Mouse (Mus musculus) granulocyte monocyte progenitor cell, adult 5-6 weeks (primary cell): ENCODE measurements around the gene Zan. TPM values are rescaled to one million over a fixed set of nuclear protein-coding genes. Genes with fewer than 3 reads are reported as not detected.
"Not testable (repeated sequence)": the region's sequence is repeated elsewhere in the genome, so short reads cannot be mapped to it uniquely, and the experiment has no call there.

ENCODE experiments used
- ATAC-seq: replicated peaks from 2 replicates; pipeline ENCODE4 v1.8.0; 2016; ENCODE audit warnings: mild to moderate bottlenecking, moderate TSS enrichment, inconsistent platforms; ENCODE audit not compliant: poor library complexity, severe bottlenecking
- total RNA-seq, 2 experiments: library from RNA; stranded (forward) in 1 of 2; stranded (reverse) in 1 of 2; fragments of 200-712, 200-1000 nt in 1 of 2; fragments of >200 nt in 1 of 2; fragmentation: Nextera tagmentation in 1 of 2; gene quantifications; 2 replicates each; pipeline ENCODE4 v1.2.3; 2014 to 2017

The Zan gene
- total RNA-seq, 2 experiments from 2014 or later: 0.05 to 4.7 TPM

DNA sequence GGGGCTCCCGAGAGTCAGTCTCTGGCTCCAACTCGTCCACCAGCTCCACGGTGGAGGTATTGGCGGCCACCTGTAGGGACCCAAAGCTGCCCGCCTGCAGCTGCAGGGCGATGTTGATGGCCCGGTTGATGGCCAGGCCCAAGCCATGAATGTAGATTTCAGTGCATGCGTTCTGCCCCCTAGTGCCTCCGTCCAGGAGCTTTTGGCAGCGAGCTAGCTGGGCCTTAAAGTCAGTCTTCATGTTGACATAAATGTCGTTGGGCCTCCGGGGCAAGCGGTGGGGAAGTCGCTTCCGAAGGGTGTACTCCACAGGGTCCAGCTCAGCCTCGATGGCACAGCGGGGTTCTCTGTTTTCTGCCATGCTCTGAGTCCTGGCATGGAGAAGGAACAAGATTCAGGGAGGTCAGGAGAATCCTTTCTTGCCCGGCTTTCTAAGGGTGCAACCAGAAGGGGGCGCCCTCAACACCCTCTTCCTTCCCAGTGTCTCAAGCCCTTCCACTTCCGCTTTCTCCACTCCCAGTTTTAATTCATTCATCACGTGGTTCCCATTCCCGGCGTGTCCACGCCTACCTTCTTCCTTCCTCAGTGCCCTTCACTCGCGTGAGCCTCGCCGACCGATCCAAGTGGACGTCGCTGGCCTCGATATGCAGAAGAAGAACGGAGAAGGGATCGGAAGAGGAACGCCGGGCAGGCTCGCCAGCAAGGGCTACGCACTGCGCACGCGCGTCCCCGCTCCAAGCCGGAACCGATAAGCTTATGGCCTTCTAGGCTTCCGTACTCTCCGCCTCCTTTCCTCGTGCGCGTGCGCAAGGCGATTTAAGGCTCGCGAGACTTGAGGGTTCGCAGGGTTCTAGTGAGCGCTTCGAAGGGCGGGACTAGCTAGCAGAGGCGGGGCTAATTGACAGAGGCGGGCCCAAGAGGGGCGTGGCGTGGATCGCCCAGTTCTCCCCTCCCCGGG lies 25.1 kb upstream of the Zan start, which contains the start of gene Pop7:
Gene Pop7 (minus strand): TSS at position 810 of the 958 bp plus-strand sequence.
- ATAC-seq: peak; percentile 84

DNA sequence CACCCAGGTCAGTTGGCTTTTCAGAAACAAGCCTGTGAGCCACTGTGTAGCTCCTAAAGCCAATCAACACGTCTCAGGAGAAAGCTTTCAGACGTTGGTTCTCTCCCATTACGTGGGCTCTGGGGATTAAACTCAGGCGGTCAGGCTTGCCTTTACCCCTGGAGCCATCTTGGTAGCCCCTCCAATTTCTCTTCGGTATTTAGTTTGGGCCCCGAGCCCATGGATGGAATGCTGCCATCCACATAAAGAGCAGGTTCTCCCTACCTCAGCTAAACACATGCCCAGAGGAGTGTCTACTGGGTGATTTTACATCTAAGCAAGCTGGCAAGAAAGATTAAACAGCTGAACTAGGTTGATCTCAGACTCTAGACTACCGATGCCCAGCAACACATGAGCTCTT lies 23.3 kb upstream of the Zan start:
- no peak for ATAC-seq

DNA sequence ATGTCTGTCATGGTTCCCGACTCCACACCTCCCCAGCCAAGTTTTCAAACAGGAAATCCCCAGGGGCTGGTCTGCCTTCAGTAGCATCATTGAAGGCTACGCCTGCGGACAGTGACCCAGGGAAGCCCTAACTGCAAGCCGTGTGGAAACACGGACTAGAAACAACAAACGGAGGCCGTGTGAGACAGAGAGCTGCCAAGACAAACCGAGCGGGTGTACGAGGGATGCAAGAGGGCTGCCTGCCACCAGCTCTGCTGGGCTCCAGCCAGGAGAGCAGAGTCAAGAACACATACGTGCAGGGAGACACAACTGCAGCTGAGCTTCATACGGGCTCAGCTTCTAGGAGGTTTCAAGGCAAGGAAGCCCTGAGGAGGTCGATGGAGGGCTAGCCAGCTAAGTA lies 17.0 kb upstream of the Zan start:
- ATAC-seq: no peak

DNA sequence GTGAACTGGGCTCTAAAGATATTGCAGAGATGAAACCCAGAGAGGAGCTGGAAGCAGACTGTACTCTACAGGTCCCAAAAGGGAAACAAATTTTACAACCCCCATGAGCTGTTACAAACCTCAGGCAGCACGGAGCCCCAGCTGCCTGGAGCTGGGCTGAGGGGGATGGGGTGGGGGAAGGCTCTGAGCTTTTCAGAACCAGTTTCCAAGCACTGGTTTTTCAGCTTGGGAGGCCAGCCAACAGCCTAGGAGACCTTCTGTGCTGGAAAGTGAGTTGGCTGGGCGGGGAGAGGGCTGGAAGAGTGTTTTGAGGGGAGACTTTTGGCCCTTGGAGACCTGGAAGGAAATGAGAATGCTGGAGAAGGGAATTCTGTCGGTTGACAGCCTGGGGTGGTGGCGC lies 14.7 kb upstream of the Zan start:
- no peak for ATAC-seq

DNA sequence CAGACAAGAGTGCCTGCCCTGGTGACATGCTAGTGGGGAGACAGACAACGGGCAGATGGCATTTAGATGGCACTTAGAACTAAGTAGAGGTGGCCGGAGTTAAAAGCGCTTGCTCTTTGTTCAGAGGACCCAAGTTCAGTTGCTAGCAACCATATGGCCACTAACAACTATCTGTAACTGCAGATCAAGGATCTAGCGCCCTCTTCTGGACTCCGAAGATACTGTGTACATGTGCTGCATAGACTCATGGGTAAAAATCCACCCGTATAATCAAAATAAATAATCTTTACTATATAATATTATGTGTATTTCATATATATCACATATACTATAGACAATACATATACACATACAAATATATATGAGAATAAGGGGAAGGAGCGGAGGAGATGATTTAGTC lies 10.8 kb upstream of the Zan start:
- no peak for ATAC-seq

DNA sequence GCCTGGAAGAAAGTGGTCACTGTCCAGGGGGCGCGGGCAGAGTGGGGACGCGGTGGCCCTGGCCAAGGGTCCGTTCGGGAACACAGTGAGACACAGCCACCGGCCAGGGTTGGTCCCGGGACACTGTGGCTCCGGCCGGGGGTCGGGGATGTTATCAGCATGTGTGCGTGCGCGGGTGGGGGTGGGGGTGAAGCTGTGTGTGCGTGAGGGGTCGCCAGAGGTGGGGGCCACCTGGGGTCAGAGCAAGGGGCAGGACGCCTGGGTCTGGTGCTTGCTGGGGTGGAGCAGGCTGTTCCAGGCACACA lies 8.9 kb upstream of the Zan start:
- ATAC-seq: no peak

DNA sequence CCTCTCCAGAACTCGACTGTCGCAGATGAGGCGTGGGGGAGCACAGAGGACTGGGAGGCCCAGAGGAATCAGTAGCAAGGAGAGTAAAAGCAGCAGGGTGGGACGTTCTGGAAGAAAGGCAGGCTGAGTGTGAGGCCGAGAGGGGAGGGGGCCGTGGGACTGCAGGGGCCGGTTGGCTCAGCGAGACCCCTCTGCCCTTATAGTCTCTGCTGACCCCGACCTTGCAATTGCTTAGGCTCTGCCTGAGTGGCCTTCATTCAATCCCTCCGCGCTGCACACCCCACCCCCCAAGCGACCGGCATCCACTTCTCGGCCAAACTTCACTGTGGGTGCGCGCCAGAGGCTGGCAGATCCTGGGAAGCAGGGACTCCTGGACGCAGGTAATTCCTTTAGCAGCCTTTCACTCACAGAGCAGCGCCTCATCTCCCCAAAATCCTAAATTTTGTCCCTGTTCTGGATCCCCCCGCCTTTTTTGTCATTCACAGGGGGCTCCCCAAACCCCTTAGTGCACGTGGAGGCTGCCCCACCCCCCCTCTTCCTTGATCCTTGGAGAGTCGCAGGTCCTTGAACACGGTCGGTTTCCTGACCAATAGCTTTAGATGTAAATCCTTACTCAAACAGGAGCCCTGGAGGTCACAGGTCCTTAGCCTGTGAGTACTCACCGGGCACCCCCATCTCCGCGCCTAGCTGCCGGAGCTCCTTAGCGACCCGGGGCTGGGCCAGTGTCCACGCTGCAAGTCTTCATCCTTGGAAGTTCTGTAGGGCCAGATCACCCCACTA lies 8.4 kb upstream of the Zan start:
- no peak for ATAC-seq

DNA sequence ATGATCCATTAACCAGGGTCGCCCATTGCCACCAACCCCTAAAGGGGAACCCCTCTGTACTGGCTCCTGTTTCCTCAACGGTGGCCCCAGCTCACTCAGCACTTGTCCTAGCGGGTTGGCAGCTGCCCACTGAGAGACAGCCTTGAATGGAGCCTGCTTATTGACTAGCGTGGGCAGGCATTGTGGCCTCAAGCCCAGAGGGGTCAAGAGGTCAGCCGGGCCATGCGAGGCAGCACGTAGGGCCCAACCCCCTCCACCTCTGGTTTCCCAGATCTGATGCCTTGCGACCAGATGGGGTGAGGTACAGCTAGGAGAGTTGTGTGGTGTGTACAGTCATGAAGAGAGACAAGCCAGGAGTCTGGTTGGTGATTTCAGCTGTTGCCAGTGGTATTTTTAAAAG lies 5.0 kb upstream of the Zan start:
- ATAC-seq: no peak

DNA sequence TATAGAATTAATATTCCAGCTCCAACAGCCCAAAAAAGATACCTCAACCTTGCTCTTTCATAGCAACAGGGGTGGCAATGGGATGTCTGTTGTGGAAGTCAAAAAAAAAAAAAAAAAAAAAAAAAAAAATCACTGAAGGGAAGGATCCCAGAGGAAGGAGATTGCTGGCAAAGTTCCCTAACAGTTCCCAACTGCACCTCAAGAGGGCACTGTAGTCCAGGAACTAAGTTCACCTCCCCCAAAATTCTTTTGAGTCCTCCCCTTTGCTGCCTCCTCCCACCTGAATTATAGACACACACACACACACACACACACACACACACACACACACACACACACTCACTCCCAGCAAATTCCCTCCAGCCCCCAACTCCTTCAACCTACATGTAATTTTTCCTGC lies 4.3 kb upstream of the Zan start:
- peak; percentile 62 for ATAC-seq

DNA sequence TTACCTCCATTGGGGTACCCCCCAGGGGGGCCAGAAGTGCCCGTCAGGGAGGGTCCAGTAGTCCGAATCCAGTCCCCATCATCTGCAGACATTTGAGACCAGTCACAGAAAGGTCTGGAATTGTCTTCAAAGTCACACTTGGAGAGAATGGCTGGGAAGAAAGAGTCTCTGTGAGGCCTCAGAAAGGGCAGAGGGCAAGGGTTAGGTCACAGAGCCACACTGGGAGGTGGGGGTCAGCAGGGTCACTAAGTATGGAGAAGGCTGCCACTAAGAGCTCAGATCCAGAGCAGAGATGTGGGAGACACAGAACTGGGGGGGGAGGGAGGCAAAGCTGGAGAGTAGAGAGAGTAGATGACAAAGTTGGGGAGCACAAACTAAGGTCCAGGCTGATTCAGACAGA lies 2.5 kb downstream of the Zan start:
- no peak for ATAC-seq

DNA sequence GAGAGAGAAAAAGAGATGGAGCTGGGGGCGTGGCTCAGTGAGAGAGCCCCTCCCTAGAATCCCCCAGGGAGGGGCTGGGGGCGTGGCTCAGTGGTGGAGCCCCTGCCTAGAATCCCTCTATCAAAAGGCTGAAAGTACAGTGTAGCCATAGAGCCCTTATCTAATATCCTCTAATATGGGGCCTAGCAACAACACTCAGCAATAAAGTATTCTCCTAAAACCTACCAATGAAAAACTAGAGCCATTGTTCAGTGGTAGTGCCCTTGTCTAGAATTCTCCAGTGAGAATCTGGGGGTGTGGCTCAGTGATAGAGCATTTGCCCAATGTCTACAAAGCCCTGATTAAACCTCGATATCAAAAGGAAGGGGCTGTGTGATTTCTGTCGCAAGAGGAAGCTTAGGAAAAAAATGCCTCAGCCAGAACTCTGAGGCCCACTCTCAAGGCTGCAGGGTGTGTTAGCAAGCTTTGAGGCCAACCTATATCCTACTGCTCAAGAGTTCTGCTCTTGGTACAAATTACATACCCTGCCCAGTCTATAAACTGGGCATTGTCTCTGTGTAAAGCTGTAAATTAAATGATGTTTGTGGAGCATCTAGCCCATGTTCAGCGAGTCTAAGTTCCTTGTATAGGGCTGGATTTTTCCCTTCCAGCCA lies 4.5 kb downstream of the Zan start:
- ATAC-seq: no peak; the same call in 1 of the 2 replicates

DNA sequence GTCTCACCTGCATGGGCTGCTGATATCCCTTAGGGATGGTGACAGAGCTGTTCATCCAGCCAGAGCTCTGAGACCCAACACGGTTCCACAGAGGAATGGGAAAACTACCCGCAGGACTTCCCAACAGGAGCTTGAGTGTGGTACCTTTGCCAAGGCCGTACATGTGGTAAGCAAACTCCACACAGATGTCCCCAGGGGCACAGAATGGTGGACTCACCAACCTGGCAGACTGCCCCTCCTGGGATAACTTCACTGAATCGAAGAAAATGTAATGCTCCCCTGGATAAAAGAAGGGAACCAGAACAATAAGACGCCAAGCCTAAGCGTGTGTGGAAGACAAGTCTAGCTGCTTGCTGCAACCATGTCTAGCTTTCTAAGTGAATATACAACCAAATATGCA lies 9.9 kb downstream of the Zan start:
- ATAC-seq: no peak

DNA sequence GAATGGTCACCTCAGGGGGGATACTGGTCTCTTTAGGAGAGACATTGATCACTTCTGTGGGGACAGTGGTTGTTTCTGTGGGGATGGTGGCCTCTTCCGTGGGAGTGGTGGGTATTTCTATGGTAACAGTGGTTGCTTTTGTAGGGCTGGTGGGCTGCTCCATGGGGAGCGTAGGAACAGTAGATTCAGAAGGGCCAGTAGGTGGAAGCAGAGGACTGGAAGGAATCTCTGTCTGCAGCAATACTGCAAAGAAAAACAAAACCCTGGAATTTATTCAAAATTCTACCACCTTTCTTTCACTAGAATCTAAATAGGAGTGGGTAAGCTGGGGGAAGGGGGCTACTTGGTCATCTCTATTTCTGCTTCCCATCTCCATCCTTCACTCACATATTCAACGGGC lies 11.8 kb downstream of the Zan start:
- no peak for ATAC-seq

DNA sequence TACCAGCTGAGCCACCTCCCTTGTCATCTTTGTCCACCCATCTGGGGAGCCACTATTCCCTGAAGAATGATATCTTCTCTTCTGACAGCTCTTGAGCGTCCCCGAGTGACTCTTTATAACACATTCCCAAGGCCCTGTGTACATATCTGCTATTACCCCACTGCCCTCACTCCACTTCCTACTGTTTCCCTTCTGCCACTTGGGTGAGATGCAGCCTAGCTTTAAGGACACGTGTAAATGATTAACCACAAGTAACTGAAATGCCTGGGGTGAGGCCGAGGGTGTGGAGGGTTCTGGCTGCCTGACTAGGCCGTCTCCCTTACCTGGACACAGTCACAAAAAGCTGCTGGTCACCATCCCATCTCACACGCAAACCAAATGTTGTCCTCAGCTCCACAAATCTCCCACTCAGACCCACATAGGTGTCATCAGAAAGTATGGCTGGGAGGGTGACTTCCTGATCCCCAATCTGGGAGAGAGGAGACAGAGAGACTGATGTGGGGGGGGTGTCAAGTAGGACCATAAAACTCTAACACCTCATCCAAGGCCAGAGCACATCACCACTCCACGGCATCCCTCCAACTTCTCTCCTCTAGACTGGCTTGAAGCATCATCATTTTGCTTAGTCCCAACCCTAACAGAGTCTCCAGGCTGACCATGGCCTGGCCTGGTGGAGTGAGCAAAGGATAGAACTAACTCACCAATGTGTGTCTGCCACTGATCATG lies 20.8 kb downstream of the Zan start:
- 0 out of 2 replicates have a peak, but pooled peaks have one; percentile 20 for ATAC-seq

DNA sequence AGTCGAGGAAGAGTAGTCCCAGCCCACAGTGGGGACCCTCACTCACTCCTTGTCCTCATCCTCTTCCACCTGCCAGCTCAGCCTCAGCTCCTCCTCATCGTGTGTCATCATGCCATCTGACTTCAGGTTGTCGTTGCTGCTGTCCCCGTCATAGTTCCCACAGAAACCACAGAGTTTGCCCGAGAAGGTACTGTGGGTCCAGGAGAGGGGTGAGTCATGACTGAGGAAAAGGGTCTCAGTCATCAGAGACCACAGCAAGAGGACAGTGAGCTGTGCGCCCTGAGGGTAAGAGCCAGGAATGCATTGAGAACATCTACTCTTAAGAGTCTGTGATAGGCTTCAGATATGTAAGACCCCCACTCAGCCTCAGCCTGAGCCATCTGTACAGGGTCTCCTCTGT lies 21.7 kb downstream of the Zan start:
- ATAC-seq: peak; percentile 14; the same call in 1 of the 2 replicates

DNA sequence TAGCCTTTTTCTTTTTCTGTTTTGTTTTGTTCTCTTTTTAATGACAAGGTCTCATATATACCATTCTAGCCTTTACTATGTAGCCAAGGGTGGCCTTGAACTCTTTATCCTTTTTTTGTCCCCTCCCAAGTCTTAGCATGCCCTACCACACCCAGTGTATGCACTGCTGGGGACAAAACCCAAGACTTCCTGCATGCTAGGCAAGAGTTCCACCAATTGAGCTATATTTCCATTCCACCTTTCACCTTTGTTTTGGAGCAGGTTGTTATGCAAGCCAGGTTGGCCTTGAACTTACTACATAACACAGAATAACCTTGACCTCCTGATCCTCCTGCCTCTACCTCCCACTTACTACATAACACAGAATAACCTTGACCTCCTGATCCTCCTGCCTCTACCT lies 31.3 kb downstream of the Zan start:
- no peak for ATAC-seq

DNA sequence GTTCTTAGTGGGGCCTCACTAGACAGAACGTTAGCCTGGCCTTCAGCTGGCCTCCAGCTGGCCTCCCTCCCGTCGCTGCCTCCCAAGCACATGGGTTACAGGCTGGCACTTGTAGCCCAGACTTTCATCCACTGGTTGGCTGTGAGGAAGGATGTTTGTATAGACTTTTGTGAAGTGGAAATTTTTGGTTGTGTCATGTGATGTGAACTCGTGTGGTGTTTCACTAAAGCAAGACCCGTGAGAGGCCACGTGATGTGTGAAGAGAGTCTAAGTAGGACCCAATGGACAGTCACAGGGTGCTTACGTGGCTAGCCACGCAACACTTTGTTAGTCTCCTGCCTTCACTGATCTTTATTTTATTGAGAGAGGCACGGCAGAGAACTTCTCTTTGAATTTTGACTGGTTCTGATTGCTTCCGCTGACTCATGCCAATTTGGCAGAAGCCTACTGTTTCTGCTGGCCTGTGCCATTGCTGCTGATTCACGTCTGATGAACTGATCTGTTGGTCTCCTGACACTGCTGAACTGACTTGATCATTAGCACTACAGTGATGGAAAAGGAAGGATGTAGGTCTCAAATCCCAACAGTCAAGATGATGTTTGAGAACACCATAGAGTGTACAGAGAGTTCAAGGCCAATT lies 36.5 kb downstream of the Zan start:
- ATAC-seq: no peak

DNA sequence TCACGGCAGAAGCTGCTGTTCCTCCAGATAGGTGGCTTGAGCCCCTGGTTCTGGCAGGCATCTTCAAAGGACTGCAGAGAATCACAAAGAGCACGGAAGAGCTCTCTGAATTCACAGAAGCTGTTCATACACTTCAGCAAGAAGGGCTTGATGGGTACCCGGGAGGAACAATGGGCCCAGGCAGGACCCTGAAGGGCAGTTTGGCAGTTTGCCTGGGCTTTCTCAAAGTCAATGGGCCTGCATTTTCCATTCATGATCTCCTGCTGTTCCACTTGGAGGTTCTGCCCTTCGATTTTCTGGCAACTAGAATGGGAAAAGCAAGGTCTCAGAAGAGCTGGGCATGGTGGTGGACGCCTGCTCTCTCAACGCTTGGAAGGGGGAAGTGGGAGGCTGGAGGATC lies 43.0 kb downstream of the Zan start:
- no peak for ATAC-seq

DNA sequence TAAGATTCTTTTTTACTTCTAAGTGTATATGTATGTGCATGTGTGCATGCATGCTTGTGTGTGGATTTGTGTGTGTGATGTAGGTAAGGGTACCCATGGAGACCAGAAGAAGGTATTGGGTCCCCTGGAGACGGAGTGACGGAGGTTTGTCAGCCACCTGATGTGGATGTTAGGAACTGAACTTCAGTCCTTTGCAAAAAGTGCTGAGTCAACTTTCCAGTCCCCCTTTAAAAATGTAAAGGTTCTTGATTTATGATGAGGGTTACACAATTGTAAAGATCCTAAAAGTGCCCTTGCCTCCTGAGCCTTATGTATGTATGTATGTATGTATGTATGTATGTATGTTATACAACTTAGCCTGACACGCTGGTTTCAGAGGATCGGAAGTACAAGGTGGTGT lies 46.5 kb downstream of the Zan start:
- not testable (repeated sequence) for ATAC-seq

DNA sequence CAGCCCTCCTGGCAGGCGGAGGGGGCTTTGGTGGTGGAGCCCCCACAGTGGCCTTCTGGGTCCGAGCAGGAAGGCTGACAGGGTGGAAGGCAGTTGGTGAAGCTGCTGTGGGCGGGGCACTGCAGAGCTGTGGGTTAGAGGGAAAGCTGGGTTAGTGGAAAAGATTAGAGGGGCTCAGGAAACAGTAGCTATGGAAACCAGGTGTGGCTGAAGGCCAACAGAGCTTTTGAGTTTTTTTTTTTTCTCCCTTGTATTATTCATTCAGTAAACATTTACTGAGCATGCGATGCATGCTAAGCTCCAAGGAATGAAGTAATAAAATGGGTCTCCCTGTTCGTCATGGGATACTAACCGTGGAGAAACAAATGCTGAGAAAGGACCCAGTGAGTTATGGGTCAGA lies 51.2 kb downstream of the Zan start:
- ATAC-seq: no peak
